In the genomic region with DNA sequence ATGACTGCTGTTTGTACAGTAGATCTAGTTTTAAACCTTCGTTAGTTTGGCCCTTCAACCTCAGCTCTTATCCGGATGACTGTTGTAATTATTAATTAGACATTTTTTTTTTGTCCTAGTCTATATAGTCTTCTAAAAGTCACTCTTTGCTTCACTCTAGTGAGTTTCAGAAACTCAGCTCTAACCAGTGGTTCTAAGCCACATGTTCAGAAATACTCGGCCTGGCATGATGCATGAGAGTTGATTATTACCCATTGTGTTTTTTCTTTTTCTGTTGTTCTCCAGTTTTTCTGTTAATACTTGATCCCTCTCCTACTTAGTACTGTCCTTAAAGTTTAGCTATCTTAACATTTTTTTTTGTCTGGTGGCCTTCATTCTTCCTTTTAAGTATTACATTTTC, we compare ENCODE assay signal across 31 mouse cellular contexts.
"Had no signal": no experiment of that assay in that cellular context is flagged by ENCODE, and none has a peak within 500 bp of the region (broad histone marks: within the 10 kb centered on the region; RNA-seq: fewer than 3 reads in every experiment).

No protein-coding gene starts in this region.

- H3K36me3 ChIP-seq: limb, embryonic 10.5 days; limb, embryonic 12.5 days; limb, embryonic 13.5 days; limb, embryonic 15.5 days; liver, embryonic 12.5 days; liver, embryonic 13.5 days; liver, embryonic 15.5 days; lung, embryonic 15.5 days; midbrain, embryonic 10.5 days; midbrain, embryonic 12.5 days; midbrain, embryonic 13.5 days; neural tube, embryonic 12.5 days; neural tube, embryonic 13.5 days had no signal

- H3K9me3 ChIP-seq: limb, embryonic 10.5 days; limb, embryonic 12.5 days; limb, embryonic 13.5 days; limb, embryonic 15.5 days; liver, embryonic 12.5 days; liver, embryonic 13.5 days; liver, embryonic 15.5 days; lung, embryonic 15.5 days; megakaryocyte, embryonic 14.5 days; midbrain, embryonic 10.5 days; midbrain, embryonic 12.5 days; midbrain, embryonic 13.5 days; neural tube, embryonic 12.5 days; neural tube, embryonic 13.5 days had no signal

- H3K4me1 ChIP-seq: liver, embryonic 12.5 days; liver, embryonic 13.5 days; liver, embryonic 15.5 days; megakaryocyte, embryonic 14.5 days; midbrain, embryonic 10.5 days; midbrain, embryonic 12.5 days; midbrain, embryonic 13.5 days; neural tube, embryonic 12.5 days had no signal

- H3K9ac ChIP-seq: limb, embryonic 12.5 days; limb, embryonic 13.5 days; limb, embryonic 15.5 days; liver, embryonic 12.5 days; liver, embryonic 13.5 days; liver, embryonic 14.5 days; liver, embryonic 15.5 days; liver, postnatal 0 days; lung, embryonic 14.5 days; lung, embryonic 15.5 days; midbrain, embryonic 12.5 days; midbrain, embryonic 13.5 days; neural tube, embryonic 12.5 days; neural tube, embryonic 13.5 days had no signal

- H3K4me2 ChIP-seq: limb, embryonic 12.5 days; limb, embryonic 13.5 days; limb, embryonic 15.5 days; liver, embryonic 11.5 days; liver, embryonic 12.5 days; liver, embryonic 13.5 days; liver, embryonic 15.5 days; lung, embryonic 14.5 days; lung, embryonic 15.5 days; midbrain, embryonic 12.5 days; midbrain, embryonic 13.5 days; neural tube, embryonic 12.5 days; neural tube, embryonic 13.5 days had no signal

- H3K27ac ChIP-seq: limb, embryonic 10.5 days; limb, embryonic 12.5 days; limb, embryonic 13.5 days; limb, embryonic 15.5 days; liver, embryonic 12.5 days; liver, embryonic 13.5 days; liver, embryonic 14.5 days; liver, embryonic 15.5 days; lung, embryonic 15.5 days; macrophage; midbrain, embryonic 10.5 days; midbrain, embryonic 12.5 days; midbrain, embryonic 13.5 days; neural tube, embryonic 12.5 days; neural tube, embryonic 13.5 days had no signal

- DNase-seq: left cerebral cortex, postnatal 4 days; liver; liver, embryonic 13.5 days; liver, postnatal 0 days; lung, adult 18-20 months; lung, adult 2 months; lung, embryonic 14.5 days; lung, postnatal 10 days; lung, postnatal 14 days; lung, postnatal 36 days; lung, postnatal 4 days; midbrain, embryonic 14.5 days had no signal

- ATAC-seq: liver, embryonic 12.5 days; liver, postnatal 0 days; lung, postnatal 0 days; midbrain, embryonic 13.5 days; midbrain, embryonic 16.5 days had no signal

- H3K27me3 ChIP-seq: limb, embryonic 12.5 days; limb, embryonic 13.5 days; limb, embryonic 15.5 days; liver, embryonic 12.5 days; liver, embryonic 13.5 days; liver, embryonic 15.5 days; lung, embryonic 15.5 days; megakaryocyte, embryonic 14.5 days; midbrain, embryonic 12.5 days; midbrain, embryonic 13.5 days; neural tube, embryonic 12.5 days; neural tube, embryonic 13.5 days had no signal

- H3K4me3 ChIP-seq: limb, embryonic 10.5 days; limb, embryonic 12.5 days; limb, embryonic 13.5 days; limb, embryonic 15.5 days; liver, embryonic 12.5 days; liver, embryonic 13.5 days; liver, embryonic 15.5 days; lung, embryonic 15.5 days; megakaryocyte, embryonic 14.5 days; midbrain, embryonic 10.5 days; midbrain, embryonic 12.5 days; midbrain, embryonic 13.5 days; myocyte; neural tube, embryonic 12.5 days; neural tube, embryonic 13.5 days had no signal
